Mouse (Mus musculus) neural tube, embryonic 15.5 days (tissue): ENCODE data around the gene Ptprcap. TPM values are rescaled to one million over a fixed set of nuclear protein-coding genes. Genes with fewer than 3 reads are reported as not detected.

Experiments
- ATAC-seq: fragments of 200-750 bp; cut with Nextera tagmentation; 2 replicates; pipeline ENCODE4 v1.8.0; 2017; ENCODE audit warnings: mild to moderate bottlenecking, moderate TSS enrichment, moderate library complexity; ENCODE audit not compliant: low FRiP score
- H3K27ac ChIP-seq: fragments of 300-500 bp; sonication (generic); replicated peaks from 2 replicates; pipeline ENCODE4 v1.5.1; 2015; ENCODE audit warnings: mild to moderate bottlenecking, inconsistent platforms
- H3K27me3 ChIP-seq: fragments of 300-500 bp; sonication (generic); replicated peaks from 2 replicates; pipeline ENCODE4 v1.6.1; 2015; ENCODE audit warnings: inconsistent platforms
- H3K36me3 ChIP-seq: fragments of 300-500 bp; sonication (generic); 2 replicates; pipeline ENCODE4 v1.6.1; 2015; ENCODE audit warnings: inconsistent platforms
- H3K4me1 ChIP-seq: fragments of 300-500 bp; sonication (generic); 2 replicates; pipeline ENCODE4 v1.6.1; 2015; ENCODE audit warnings: inconsistent platforms
- H3K4me2 ChIP-seq: fragments of 300-500 bp; sonication (generic); 2 replicates; pipeline ENCODE4 v1.6.1; 2015; ENCODE audit warnings: inconsistent platforms, mild to moderate bottlenecking, moderate library complexity
- H3K4me3 ChIP-seq: fragments of 300-500 bp; sonication (generic); replicated peaks from 2 replicates; pipeline ENCODE4 v1.5.1; 2015; ENCODE audit warnings: mild to moderate bottlenecking, inconsistent platforms
- H3K9ac ChIP-seq: fragments of 300-500 bp; sonication (generic); replicated peaks from 2 replicates; pipeline ENCODE4 v1.6.1; 2015; ENCODE audit warnings: mild to moderate bottlenecking, inconsistent platforms
- H3K9me3 ChIP-seq: fragments of 300-500 bp; sonication (generic); replicated peaks from 2 replicates; pipeline ENCODE4 v1.6.1; 2016; ENCODE audit warnings: inconsistent platforms
- WGBS: fragments of 180-500 bp; shearing (Covaris S2); methylation state at CpG from one replicate; pipeline ENCODE4 v1.1.7; 2015; ENCODE audit warnings: mixed read lengths; 5-methylcytosine and 5-hydroxymethylcytosine counted together
- polyA plus RNA-seq: library from polyadenylated mRNA; unstranded; fragments of >200 nt; fragmentation: Nextera tagmentation; extraction: Ambion mirVana; gene quantifications from 2 replicates; pipeline ENCODE4 v1.2.1, GENCODE M21; 2015

The Ptprcap gene
- polyA plus RNA-seq = 1.0 and 52.3 TPM in 2 replicates

GRCm38 (mm10) chr19:4153232-4153654 is at the start of gene Ptprcap:
TSS of gene Ptprcap (plus strand) at chr19:4153604.
- Histone ChIP-seq H3K27ac (peak within 1 kb of the TSS; percentile 3; the same call in 1 of the 2 replicates), H3K4me1 (peaks cover 25% of the 10 kb centered on the region), H3K9ac (no peak within 1 kb of the TSS), H3K27me3 (no peaks in the 10 kb centered on the region), H3K4me2 (no peak within 1 kb of the TSS), H3K9me3 (no peaks in the 10 kb centered on the region), H3K36me3 (peaks cover 48% of the 10 kb centered on the region), H3K4me3 (no peak within 1 kb of the TSS)
- WGBS = 74% methylated on average over 11 of the region's 11 CpGs
- no peak for ATAC-seq

GRCm38 (mm10) chr19:4103792-4104191 is 49.6 kb upstream of the Ptprcap start:
- Histone ChIP-seq H3K27ac (no peak overlapping the region), H3K4me2 (no peak overlapping the region), H3K9ac (no peak overlapping the region), H3K27me3 (no peaks in the 10 kb centered on the region), H3K4me3 (no peak overlapping the region), H3K36me3 (peaks cover 47% of the 10 kb centered on the region), H3K9me3 (no peaks in the 10 kb centered on the region), H3K4me1 (peaks cover 46% of the 10 kb centered on the region)
- WGBS = 77% methylated on average over 3 of the region's 3 CpGs
- no peak for ATAC-seq

- H3K4me3 ChIP-seq = no peak overlapping the region
- 92% methylated on average over 16 of the region's 16 CpGs for WGBS
- H3K9me3 ChIP-seq = no peaks in the 10 kb centered on the region
- H3K9ac ChIP-seq = no peak overlapping the region
- no peak overlapping the region for H3K4me2 ChIP-seq
- peaks cover 36% of the 10 kb centered on the region for H3K4me1 ChIP-seq
- no peak overlapping the region for H3K27ac ChIP-seq
- no peak for ATAC-seq
- H3K27me3 ChIP-seq = no peaks in the 10 kb centered on the region
- H3K36me3 ChIP-seq = peaks cover 55% of the 10 kb centered on the region
Observed at GRCm38 (mm10) chr19:4104675-4105194, 48.7 kb upstream of the Ptprcap start.

- H3K36me3 ChIP-seq = peaks cover 69% of the 10 kb centered on the region
- no peak overlapping the region for H3K4me3 ChIP-seq
- WGBS = 93% methylated on average over 14 of the region's 14 CpGs
- H3K4me1 ChIP-seq = peaks cover 17% of the 10 kb centered on the region
- no peak for ATAC-seq
- H3K27ac ChIP-seq = no peak overlapping the region
- no peaks in the 10 kb centered on the region for H3K27me3 ChIP-seq
- H3K9ac ChIP-seq = no peak overlapping the region
- no peak overlapping the region for H3K4me2 ChIP-seq
- no peaks in the 10 kb centered on the region for H3K9me3 ChIP-seq
Observed at GRCm38 (mm10) chr19:4106654-4107053, 46.8 kb upstream of the Ptprcap start.

- no peak for ATAC-seq
- no peak overlapping the region for H3K4me3 ChIP-seq
- H3K4me1 ChIP-seq = peaks cover under 1% of the 10 kb centered on the region; the same call in 1 of the 2 replicates
- H3K27me3 ChIP-seq = no peaks in the 10 kb centered on the region
- H3K36me3 ChIP-seq = peaks cover 82% of the 10 kb centered on the region
- WGBS = 88% methylated on average over 9 of the region's 9 CpGs
- H3K27ac ChIP-seq = no peak overlapping the region
- no peak overlapping the region for H3K9ac ChIP-seq
- no peak overlapping the region for H3K4me2 ChIP-seq
- H3K9me3 ChIP-seq = no peaks in the 10 kb centered on the region
Observed at GRCm38 (mm10) chr19:4108535-4108934, 44.9 kb upstream of the Ptprcap start.

GRCm38 (mm10) chr19:4112063-4112960 is 41.1 kb upstream of the Ptprcap start:
- Histone ChIP-seq H3K4me2 (no peak overlapping the region), H3K4me1 (0 out of 2 replicates have a peak, but pooled peaks cover 5% of the 10 kb centered on the region), H3K27ac (no peak overlapping the region), H3K9ac (no peak overlapping the region), H3K36me3 (peaks cover 93% of the 10 kb centered on the region), H3K9me3 (no peaks in the 10 kb centered on the region), H3K4me3 (no peak overlapping the region), H3K27me3 (no peaks in the 10 kb centered on the region)
- no peak for ATAC-seq
- 95% methylated on average over 26 of the region's 26 CpGs for WGBS

GRCm38 (mm10) chr19:4113186-4113805 is 40.1 kb upstream of the Ptprcap start:
- no peak overlapping the region for H3K9ac ChIP-seq
- H3K4me2 ChIP-seq = no peak overlapping the region
- H3K4me3 ChIP-seq = no peak overlapping the region
- H3K9me3 ChIP-seq = no peaks in the 10 kb centered on the region
- 0 out of 2 replicates have a peak, but pooled peaks cover 5% of the 10 kb centered on the region for H3K4me1 ChIP-seq
- no peak for ATAC-seq
- H3K36me3 ChIP-seq = peaks cover 94% of the 10 kb centered on the region
- H3K27me3 ChIP-seq = no peaks in the 10 kb centered on the region
- H3K27ac ChIP-seq = no peak overlapping the region
- 76% methylated on average over 13 of the region's 13 CpGs for WGBS

- Histone ChIP-seq H3K27me3 (no peaks in the 10 kb centered on the region), H3K9me3 (no peaks in the 10 kb centered on the region), H3K4me2 (no peak overlapping the region), H3K36me3 (peaks cover 89% of the 10 kb centered on the region), H3K4me3 (no peak overlapping the region), H3K9ac (no peak overlapping the region), H3K4me1 (0 out of 2 replicates have a peak, but pooled peaks cover 5% of the 10 kb centered on the region), H3K27ac (no peak overlapping the region)
- ATAC-seq = no peak
- 58% methylated on average over 5 of the region's 5 CpGs for WGBS
Observed at GRCm38 (mm10) chr19:4113806-4114230, 39.6 kb upstream of the Ptprcap start.

GRCm38 (mm10) chr19:4114551-4114950 is 38.9 kb upstream of the Ptprcap start:
- Histone ChIP-seq H3K9ac (no peak overlapping the region), H3K4me1 (0 out of 2 replicates have a peak, but pooled peaks cover 5% of the 10 kb centered on the region), H3K4me2 (no peak overlapping the region), H3K4me3 (no peak overlapping the region), H3K27me3 (no peaks in the 10 kb centered on the region), H3K9me3 (no peaks in the 10 kb centered on the region), H3K27ac (no peak overlapping the region), H3K36me3 (peaks cover 83% of the 10 kb centered on the region)
- WGBS = 97% methylated on average over 10 of the region's 10 CpGs
- no peak for ATAC-seq

GRCm38 (mm10) chr19:4115144-4115543 is 38.3 kb upstream of the Ptprcap start:
- Histone ChIP-seq H3K9me3 (no peaks in the 10 kb centered on the region), H3K36me3 (peaks cover 81% of the 10 kb centered on the region), H3K4me2 (no peak overlapping the region), H3K27me3 (no peaks in the 10 kb centered on the region), H3K4me1 (peaks cover 9% of the 10 kb centered on the region), H3K9ac (no peak overlapping the region), H3K4me3 (no peak overlapping the region), H3K27ac (no peak overlapping the region)
- 97% methylated on average over 10 of the region's 10 CpGs for WGBS
- ATAC-seq = no peak

GRCm38 (mm10) chr19:4115816-4116215 is 37.6 kb upstream of the Ptprcap start:
- no peak overlapping the region for H3K4me3 ChIP-seq
- ATAC-seq = no peak
- no peak overlapping the region for H3K9ac ChIP-seq
- no peak overlapping the region for H3K4me2 ChIP-seq
- H3K27me3 ChIP-seq = no peaks in the 10 kb centered on the region
- peaks cover 15% of the 10 kb centered on the region for H3K4me1 ChIP-seq
- no peaks in the 10 kb centered on the region for H3K9me3 ChIP-seq
- peaks cover 75% of the 10 kb centered on the region for H3K36me3 ChIP-seq
- H3K27ac ChIP-seq = no peak overlapping the region
- WGBS = 84% methylated on average over 11 of the region's 11 CpGs
